Mouse (Mus musculus) layer of hippocampus, adult 11-12 months (tissue): Measurements from ENCODE around the gene Pafah2.

ENCODE experiments used
- DNase-seq: peaks from one replicate; pipeline ENCODE4 v3.0.0; 2022; ENCODE audit warnings: low spot score

Pafah2 gene

DNA sequence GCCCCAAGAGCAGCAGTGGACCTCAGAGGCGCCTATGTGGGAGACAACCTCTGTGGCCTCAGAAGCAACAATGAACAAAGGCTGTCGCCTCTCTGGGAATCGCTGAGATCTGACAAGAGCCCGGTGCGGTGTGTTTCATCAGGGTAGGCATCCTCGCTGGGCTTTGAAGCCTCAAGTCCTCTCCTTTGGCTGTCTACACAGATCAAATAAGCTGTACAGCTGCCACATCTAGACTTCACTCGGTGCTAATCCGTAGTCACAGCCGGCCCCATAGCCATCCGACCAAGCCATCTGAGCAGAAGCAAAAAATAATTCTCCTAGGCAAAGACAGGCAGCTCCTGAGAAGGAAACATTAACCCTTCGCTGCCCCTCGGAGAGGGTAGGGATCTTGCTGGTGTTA is 69.7 kb downstream of the Pafah2 start:
- DNase-seq, result no peak

DNA sequence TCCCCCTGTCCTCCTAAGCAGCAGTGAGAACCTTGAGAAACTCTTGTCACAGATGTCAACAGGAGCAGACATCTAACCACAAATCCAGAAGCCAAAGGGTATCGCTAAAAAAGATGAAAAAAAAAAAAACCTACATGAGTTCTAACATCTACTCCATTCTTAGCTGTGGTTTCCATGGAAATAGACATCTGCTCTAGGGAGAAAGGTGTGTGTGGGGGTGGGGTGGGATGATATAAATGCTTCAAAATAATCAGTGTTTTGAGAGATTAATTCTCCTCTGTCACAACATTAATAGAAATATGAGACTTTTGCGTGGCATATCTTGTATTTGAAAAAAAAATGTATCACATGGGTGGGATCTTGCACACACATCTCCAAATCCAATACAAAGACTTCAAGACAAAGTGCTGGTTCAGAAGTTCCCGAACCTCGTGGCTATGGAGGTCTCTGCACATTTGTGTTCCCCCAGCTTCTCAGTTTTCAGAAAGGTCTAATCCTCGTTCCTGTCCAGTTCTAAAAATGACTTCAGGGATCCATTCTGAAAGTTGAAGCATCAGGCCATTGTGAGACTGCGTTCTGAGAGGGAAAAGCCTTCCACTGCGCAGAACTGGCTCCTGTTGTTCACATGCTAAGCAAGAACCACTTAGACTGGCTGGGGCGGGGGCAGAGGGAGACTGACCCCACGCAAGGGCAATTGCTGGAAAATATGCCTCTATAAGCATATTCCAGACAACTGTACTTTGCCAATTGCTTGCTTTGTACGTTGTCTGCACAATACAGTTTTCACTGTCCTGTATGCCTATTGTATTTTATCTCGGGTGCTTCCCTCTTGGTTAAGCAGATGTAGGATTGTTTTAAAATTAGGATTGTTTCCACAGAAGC is 70.5 kb downstream of the Pafah2 start:
- DNase-seq, result no peak

DNA sequence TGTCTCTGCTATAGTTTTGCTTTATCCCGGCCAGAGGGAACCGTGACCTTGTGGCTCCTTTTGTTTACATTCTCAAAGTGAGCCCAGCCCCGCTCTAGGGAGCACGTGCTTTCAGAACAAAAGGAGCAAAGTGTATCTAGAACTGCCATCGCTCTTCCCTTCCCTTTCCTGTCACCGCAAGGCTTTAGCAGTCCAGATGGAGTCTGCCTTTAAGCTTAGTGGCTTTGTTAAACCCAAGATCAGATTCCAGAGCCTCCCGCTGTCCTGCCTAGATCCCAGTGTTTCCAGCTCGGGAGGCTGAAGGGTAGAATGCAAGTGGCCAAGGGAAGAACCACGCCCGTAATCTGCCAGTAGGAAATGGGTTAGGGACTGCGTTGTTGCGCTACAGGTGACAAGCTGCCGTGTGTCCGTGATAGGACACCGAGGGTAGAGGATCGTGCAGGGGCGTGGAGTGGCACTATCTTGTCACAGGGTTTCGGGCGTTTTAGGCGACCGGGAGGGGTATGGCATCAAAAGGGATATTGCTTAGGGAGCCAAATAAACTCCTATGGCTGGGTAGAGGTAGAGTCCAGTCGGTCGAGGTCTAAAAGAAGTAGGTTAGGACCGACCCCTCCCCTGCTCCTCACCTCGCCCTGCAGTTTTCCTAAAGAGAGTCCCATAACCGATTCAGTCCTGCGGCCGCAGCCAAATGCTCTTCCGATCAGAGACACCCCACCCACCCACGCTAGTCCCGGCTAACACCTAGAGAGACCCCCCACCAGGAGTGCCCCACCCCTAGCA is 71.5 kb downstream of the Pafah2 start:
- no peak for DNase-seq

DNA sequence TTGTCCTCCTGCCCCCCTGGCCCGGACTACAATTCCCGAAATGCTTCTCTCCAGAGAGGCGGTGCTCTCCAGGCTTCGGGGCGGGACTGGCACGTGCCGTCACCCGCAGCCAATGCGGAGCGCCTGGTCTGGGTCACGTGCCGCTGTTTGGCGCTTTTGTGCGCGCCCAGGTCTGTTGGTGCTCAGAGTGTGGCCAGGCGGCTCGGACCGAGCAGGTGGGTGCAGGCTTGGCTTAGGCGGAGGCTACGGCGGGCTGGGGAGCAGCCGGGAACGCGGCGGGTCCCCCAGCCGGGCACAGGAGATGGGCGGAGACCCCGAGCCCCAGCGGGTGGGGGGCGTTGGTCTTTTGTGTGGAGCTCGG is 72.1 kb downstream of the Pafah2 start, which contains the start of gene Stmn1:
TSS of gene Stmn1 (plus strand) at position 106 of the 361 bp plus-strand sequence.
- peak; percentile 96 for DNase-seq

DNA sequence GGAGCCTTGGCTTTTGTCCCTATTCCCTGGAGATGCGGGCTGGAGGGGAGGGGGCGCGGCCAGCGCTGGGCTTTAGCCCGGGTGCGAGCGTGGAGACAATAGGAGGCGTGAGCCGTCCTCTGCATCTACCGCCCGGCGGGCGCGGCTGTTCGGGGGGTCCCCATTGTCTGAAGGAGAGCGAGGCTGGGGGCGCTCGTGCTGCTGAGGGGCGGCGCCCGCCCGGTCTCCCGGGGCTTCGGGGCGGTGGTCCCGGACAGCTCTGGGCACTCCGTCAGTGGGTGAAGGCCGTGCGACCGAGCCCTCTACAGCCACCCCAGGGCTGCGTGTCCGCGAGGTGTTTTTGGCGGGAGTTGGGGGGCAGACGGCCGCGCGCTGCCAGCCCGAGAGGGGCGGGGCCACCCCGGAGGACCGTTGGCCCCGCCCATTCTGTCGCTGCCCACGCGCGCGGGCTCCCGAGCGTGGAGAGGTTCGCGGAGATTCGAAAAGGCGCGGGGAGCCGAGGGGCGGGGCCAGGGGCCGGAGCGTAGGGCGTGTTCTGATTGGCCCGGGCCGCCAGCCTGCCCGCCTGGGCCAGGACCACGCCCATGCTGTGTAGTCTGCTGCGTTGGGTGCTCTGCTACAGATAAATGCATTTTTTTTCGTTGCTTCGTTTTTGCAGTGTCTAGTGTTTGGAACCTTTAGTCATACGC is 72.6 kb downstream of the Pafah2 start:
- DNase-seq, result peak; percentile 95

DNA sequence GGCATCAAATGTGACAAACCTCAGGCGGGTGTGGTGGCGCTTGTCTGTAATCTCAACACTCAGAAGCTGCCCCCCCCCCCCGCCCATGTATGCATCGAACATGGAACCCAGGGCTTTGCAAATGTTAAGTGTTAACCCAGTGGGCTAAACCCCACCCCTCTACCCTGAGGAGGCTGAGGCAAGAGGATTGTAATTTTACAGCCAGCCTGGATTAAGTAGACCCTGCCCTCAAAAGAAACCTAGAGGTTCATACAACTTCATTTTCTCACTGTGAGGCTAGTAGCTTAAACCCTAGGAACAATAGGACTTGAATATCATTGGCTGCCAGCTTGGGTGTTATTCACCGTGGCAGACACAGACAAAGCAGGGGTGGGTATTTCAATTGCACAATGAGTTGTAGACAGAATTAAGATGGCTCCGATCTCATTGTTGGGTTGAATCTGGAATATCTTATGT is 73.2 kb downstream of the Pafah2 start:
- DNase-seq, result no peak

DNA sequence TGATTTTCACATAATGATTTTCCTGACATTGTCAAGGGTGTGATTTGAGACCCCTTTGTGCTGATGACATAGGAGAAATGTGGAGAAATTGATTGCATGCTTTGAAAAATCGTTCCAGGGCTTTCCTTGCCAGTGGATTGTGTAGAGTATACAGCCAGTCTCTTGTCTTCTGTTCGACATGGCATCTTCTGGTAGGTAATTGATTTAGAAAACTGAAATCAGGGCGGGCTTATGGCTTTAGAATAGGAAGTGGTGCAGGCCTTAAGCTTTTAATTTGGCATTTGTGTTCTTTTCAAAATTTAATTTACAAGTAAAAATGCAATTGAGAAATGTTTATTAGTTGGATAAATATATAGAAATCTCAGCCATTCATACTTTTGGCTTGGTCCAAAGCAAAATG is 73.9 kb downstream of the Pafah2 start:
- DNase-seq, result no peak

DNA sequence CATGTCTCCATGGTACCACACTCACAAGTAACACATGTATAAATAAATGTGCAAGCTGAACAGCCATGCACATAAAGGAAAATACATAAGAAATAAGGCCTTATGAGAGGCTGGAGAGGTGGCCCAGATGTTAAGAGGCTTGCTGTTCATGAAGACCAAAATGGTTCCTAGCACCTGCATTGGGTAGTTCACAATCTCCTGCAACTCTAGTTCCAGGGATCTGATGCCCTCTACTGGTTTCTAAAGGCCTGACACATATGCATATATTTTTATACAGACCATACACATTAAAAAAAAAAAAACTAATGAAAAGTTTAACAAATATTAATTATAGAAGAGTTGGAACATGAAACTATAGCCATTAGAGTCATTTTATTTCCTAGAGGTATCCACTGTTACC is 75.3 kb downstream of the Pafah2 start:
- DNase-seq, result no peak

DNA sequence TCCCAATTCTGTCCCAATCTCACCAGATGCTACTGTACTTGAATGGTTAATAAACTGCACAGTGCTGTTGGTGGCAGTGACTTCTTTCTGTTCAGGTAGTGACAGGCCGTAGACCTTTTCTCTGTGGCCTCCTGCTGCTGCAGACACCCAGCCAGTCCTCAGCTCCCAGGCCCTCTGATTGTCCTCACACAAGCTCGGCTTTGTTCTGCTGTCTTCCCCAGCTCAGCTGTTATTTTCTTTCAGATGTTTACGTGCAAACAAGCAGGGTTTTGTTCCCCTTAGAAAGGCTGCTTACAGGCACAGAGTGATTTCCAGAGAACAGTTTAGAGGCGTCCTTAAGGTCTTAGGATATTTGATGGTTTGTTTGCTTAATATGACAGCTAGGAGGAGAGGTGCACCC is 77.6 kb downstream of the Pafah2 start:
- no peak for DNase-seq

DNA sequence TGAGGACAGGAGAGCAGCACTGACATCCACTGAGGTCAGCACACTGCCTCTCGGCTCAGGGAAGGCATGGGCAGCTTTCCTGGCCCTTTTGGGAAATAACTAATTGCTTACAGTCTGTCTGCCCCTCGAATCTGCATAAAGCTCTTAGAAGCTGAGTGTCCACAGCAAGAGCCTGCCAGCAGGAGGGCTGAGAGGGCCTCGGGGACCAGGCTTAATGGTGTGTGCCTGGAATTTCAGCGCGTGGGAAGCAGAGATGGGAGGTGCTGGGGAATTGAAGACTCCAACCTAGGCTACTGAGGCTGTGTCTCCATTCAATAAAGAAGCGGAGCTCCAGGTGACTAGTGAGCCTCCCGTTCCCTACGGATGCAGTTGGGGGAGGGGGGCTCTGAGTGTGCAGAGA is 78.1 kb downstream of the Pafah2 start:
- no peak for DNase-seq

DNA sequence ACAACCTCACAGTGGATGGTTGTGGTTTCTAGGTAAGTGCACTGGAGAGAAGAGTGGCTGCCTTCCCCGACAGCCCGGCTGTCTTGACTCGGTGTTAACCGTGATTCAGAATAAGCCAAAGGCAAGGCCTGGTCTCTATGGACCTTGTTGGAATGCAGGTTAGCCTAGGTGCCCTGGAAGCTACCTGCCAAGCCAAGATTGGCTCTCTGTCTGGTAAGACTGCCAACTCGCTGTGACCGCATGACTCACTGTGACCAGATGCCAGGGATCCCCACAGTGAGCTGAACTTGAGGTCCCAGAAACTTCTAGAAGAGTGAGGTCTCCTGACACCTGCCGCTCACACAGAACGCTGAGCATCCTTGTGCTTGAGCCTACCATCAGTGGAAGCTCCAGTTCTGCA is 80.8 kb downstream of the Pafah2 start:
- no peak for DNase-seq
